Mouse (Mus musculus) liver, embryonic 11.5 days (tissue): ENCODE measurements around the gene Cux1. TPM values are rescaled to one million over a fixed set of nuclear protein-coding genes. Genes with fewer than 3 reads are reported as not detected.
A peak's percentile ranks its signal among the peaks of the same experiment; 100 is the strongest.

ENCODE experiments used
- ATAC-seq: fragments of 200-750 bp; cut with Nextera tagmentation; replicated peaks from 2 replicates; pipeline ENCODE4 v1.8.0; 2017; ENCODE audit warnings: moderate number of reproducible peaks, mild to moderate bottlenecking, moderate TSS enrichment, moderate library complexity; ENCODE audit not compliant: low FRiP score
- DNase-seq: peaks from one replicate; pipeline ENCODE4 v3.0.0-alpha.2; 2017; ENCODE audit warnings: low spot score
- H3K27ac ChIP-seq: fragments of 300-500 bp; sonication (generic); 2 replicates; pipeline ENCODE4 v1.5.1; 2014; ENCODE audit warnings: mild to moderate bottlenecking, low read depth, low read length, control low read depth
- H3K27me3 ChIP-seq: fragments of 300-500 bp; sonication (generic); replicated peaks from 2 replicates; pipeline ENCODE4 v1.6.1; 2014; ENCODE audit warnings: low read length, mixed read lengths; ENCODE audit not compliant: control insufficient read depth, insufficient read depth
- H3K36me3 ChIP-seq: fragments of 300-500 bp; sonication (generic); 2 replicates; pipeline ENCODE4 v1.6.1; 2014; ENCODE audit warnings: mild to moderate bottlenecking, low read length, moderate library complexity, mixed read lengths; ENCODE audit not compliant: control insufficient read depth, insufficient read depth
- H3K4me1 ChIP-seq: fragments of 300-500 bp; sonication (generic); replicated peaks from 2 replicates; pipeline ENCODE4 v1.6.1; 2014; ENCODE audit warnings: low read length, mixed read lengths; ENCODE audit not compliant: control insufficient read depth, insufficient read depth
- H3K4me2 ChIP-seq: fragments of 300-500 bp; sonication (generic); 2 replicates; pipeline ENCODE4 v1.6.1; 2014; ENCODE audit warnings: mild to moderate bottlenecking, control low read depth, moderate library complexity
- H3K4me3 ChIP-seq: fragments of 300-500 bp; sonication (generic); 2 replicates; pipeline ENCODE4 v1.5.1; 2014; ENCODE audit warnings: low read depth, low read length, control low read depth
- H3K9ac ChIP-seq: fragments of 300-500 bp; sonication (generic); 2 replicates; pipeline ENCODE4 v1.6.1; 2014; ENCODE audit warnings: low read depth, low read length, control low read depth
- H3K9me3 ChIP-seq: fragments of 300-500 bp; sonication (generic); 2 replicates; pipeline ENCODE4 v1.6.1; 2016; ENCODE audit warnings: low read length, inconsistent platforms, mixed read lengths; ENCODE audit not compliant: control insufficient read depth
- WGBS: fragments of 180-500 bp; shearing (Covaris S2); extraction: QIAGEN DNeasy Blood & Tissue Kit; methylation state at CpG from one replicate; pipeline ENCODE4 v1.1.7; 2014; 5-methylcytosine and 5-hydroxymethylcytosine counted together
- polyA plus RNA-seq: library from polyadenylated mRNA; unstranded; fragments of >200 nt; fragmentation: Nextera tagmentation; extraction: Ambion mirVana; gene quantifications from 2 replicates; pipeline ENCODE4 v1.2.1, GENCODE M21; 2014

Cux1 gene
- polyA plus RNA-seq, 1 experiment from 2014 or later: 45.8 TPM

GRCm38 (mm10) chr5:136245541-136246451 lies 321.5 kb downstream of the Cux1 start:
- DNase-seq (no peak), ATAC-seq (0 out of 2 replicates have a peak, but pooled peaks have one; percentile 22)
- peak overlapping the region; percentile 95 for H3K4me2 ChIP-seq
- no peak overlapping the region for H3K9ac ChIP-seq
- 19% methylated on average over 15 of the region's 15 CpGs for whole genome bisulfite sequencing
- H3K27me3 ChIP-seq: peaks cover 7% of the 10 kb centered on the region; the same call in 1 of the 2 replicates
- no peaks in the 10 kb centered on the region for H3K9me3 ChIP-seq
- no peaks in the 10 kb centered on the region for H3K36me3 ChIP-seq
- H3K27ac ChIP-seq: no peak overlapping the region
- no peaks in the 10 kb centered on the region; the same call in 1 of the 2 replicates for H3K4me1 ChIP-seq
- peak overlapping the region; percentile 66; the same call in 1 of the 2 replicates for H3K4me3 ChIP-seq

DNA sequence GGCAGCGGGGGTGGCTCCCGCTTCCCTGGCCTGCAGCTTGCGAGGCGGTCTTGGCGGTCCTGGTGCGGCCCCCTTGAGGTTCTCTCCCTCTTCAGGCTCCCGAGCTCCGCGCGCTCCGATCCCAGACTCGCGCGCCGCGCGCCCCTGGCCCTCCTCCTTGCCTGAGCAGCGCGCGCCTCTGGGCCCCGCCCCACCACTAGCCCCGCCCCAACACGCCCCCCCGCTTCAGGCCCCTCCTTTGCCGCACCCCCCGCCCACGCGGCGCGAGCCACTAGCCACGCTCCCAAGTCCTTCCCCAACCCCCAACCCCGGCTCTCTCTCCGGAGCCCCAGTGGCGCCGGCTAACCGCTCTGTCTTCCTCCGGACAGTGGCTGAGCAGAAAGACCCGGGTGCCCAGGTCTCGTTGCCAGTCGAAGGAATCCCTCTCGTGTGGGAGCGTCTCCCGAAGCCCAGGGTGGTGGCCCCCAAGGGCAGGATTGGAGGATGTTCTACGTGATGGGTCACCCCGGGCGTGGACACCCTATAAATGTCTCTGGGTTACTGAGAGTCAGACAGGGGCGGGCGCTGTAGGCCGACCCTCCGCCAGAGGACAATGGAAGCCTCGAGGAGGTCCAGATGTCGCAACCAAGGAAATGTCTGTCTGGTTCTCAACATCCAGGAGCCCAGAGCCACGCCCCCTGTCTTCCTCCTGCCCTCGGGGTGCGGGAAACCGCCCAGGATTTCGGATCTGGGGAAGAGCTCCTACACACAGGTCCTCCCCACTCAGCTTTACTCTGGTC lies 322.3 kb downstream of the Cux1 start:
- ATAC-seq (peak; percentile 64), DNase-seq (peak; percentile 82)
- Histone ChIP-seq H3K4me2 (peak overlapping the region; percentile 95), H3K4me1 (no peaks in the 10 kb centered on the region; the same call in 1 of the 2 replicates), H3K36me3 (no peaks in the 10 kb centered on the region), H3K4me3 (peak overlapping the region; percentile 66), H3K27me3 (peaks cover 7% of the 10 kb centered on the region; the same call in 1 of the 2 replicates), H3K27ac (0 out of 2 replicates have a peak overlapping the region, but pooled peaks have one; percentile 45), H3K9me3 (no peaks in the 10 kb centered on the region), H3K9ac (peak overlapping the region; percentile 58)
- under 1% methylated on average over 54 of the region's 57 CpGs for WGBS

- Histone ChIP-seq H3K4me1 (no peaks in the 10 kb centered on the region; the same call in 1 of the 2 replicates), H3K27ac (no peak overlapping the region), H3K9ac (peak overlapping the region; percentile 58), H3K4me3 (peak overlapping the region; percentile 66), H3K4me2 (peak overlapping the region; percentile 95), H3K36me3 (no peaks in the 10 kb centered on the region), H3K27me3 (peaks cover 7% of the 10 kb centered on the region; the same call in 1 of the 2 replicates), H3K9me3 (no peaks in the 10 kb centered on the region)
- WGBS: 1% methylated on average over 66 of the region's 67 CpGs
- ATAC-seq (peak; percentile 30), DNase-seq (no peak)
Observed at GRCm38 (mm10) chr5:136243851-136244761, 323.2 kb downstream of the Cux1 start.

GRCm38 (mm10) chr5:136241161-136241560 lies 326.1 kb downstream of the Cux1 start:
- Histone ChIP-seq H3K9ac (no peak overlapping the region), H3K4me1 (peaks cover 5% of the 10 kb centered on the region; the same call in 1 of the 2 replicates), H3K27ac (no peak overlapping the region), H3K9me3 (no peaks in the 10 kb centered on the region), H3K27me3 (peaks cover 19% of the 10 kb centered on the region), H3K4me3 (no peak overlapping the region), H3K4me2 (no peak overlapping the region), H3K36me3 (no peaks in the 10 kb centered on the region)
- DNase-seq (no peak), ATAC-seq (no peak)
- 81% methylated on average over 6 of the region's 6 CpGs for WGBS

DNA sequence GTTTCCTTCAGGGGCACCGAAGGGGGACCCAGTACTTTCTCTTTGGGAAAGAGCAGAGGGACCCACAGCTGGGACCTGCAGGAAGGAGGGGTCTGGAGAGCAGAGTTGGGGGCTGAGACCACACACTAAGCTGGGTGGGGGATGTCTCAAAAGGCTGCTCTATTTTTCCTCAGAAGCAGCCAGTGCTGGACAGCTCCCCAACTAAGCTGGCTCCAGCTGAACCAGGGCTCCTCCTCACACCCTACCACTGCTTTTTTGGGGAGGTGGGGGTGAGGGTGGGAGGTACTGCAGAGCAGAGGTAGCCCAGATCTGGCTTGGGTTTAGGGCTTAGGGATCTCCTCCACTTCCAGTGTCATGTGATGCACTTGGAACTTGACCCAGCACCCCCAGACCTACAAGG lies 326.9 kb downstream of the Cux1 start:
- H3K36me3 ChIP-seq: no peaks in the 10 kb centered on the region
- H3K4me1 ChIP-seq: peaks cover 5% of the 10 kb centered on the region; the same call in 1 of the 2 replicates
- no peak overlapping the region for H3K27ac ChIP-seq
- DNase-seq (no peak), ATAC-seq (no peak)
- H3K4me3 ChIP-seq: no peak overlapping the region
- H3K4me2 ChIP-seq: no peak overlapping the region
- WGBS: 57% methylated on average over 1 of the region's 1 CpGs
- H3K9ac ChIP-seq: no peak overlapping the region
- peaks cover 20% of the 10 kb centered on the region for H3K27me3 ChIP-seq
- H3K9me3 ChIP-seq: no peaks in the 10 kb centered on the region

- ATAC-seq (no peak), DNase-seq (no peak)
- no peaks in the 10 kb centered on the region for H3K9me3 ChIP-seq
- H3K36me3 ChIP-seq: no peaks in the 10 kb centered on the region
- WGBS: 2% methylated on average over 19 of the region's 19 CpGs
- no peak overlapping the region for H3K27ac ChIP-seq
- H3K9ac ChIP-seq: no peak overlapping the region
- H3K27me3 ChIP-seq: peaks cover 18% of the 10 kb centered on the region
- H3K4me2 ChIP-seq: peak overlapping the region; percentile 46
- 0 out of 2 replicates have a peak, but pooled peaks cover 5% of the 10 kb centered on the region for H3K4me1 ChIP-seq
- peak overlapping the region; percentile 10 for H3K4me3 ChIP-seq
Observed at GRCm38 (mm10) chr5:136237607-136238006, 329.7 kb downstream of the Cux1 start.

GRCm38 (mm10) chr5:136236611-136237010 lies 330.7 kb downstream of the Cux1 start:
- no peak overlapping the region for H3K27ac ChIP-seq
- ATAC-seq (no peak), DNase-seq (no peak)
- H3K9me3 ChIP-seq: no peaks in the 10 kb centered on the region
- no peak overlapping the region for H3K9ac ChIP-seq
- peaks cover 26% of the 10 kb centered on the region for H3K27me3 ChIP-seq
- WGBS: 67% methylated on average over 5 of the region's 5 CpGs
- no peaks in the 10 kb centered on the region for H3K36me3 ChIP-seq
- no peak overlapping the region for H3K4me2 ChIP-seq
- no peak overlapping the region for H3K4me3 ChIP-seq
- H3K4me1 ChIP-seq: 0 out of 2 replicates have a peak, but pooled peaks cover 7% of the 10 kb centered on the region
